Comparison of ENCODE assay signal across 13 mouse cellular contexts in genomic region chr19:57248781-57249180, GRCm38 (mm10).
"Had no signal": no experiment of that assay in that cellular context is flagged by ENCODE, and none has a peak within 500 bp of the region (broad histone marks: within the 10 kb centered on the region; RNA-seq: fewer than 3 reads in every experiment).

No protein-coding gene starts in this region.

- DNase-seq: kidney, adult 2 months; kidney, postnatal 25 days; layer of hippocampus, adult 9-11 months; liver, embryonic 13.5 days; retina, postnatal 1 day; thymus, adult 18-20 months; thymus, postnatal 36 days had no signal

- H3K4me1 ChIP-seq: liver, embryonic 13.5 days; midbrain, embryonic 12.5 days; midbrain, embryonic 15.5 days had no signal

- H3K4me3 ChIP-seq: layer of hippocampus, adult 2 months; liver, embryonic 13.5 days; lung, embryonic 15.5 days; midbrain, embryonic 12.5 days; midbrain, embryonic 15.5 days; myocyte; neural tube, embryonic 13.5 days had no signal
